Mouse (Mus musculus) intestine, postnatal 0 days (tissue): ENCODE measurements around the gene Zbtb34. TPM values are rescaled to one million over a fixed set of nuclear protein-coding genes. Genes with fewer than 3 reads are reported as not detected.

ENCODE experiments used
- ATAC-seq: fragments of 200-750 bp; cut with Nextera tagmentation; 2 replicates; pipeline ENCODE4 v1.8.0; 2017; ENCODE audit warnings: mild to moderate bottlenecking, moderate TSS enrichment, moderate library complexity
- H3K27ac ChIP-seq: fragments of 300-500 bp; sonication (generic); 2 replicates; pipeline ENCODE4 v1.5.1; 2014; ENCODE audit warnings: mild to moderate bottlenecking, low read depth, low read length, moderate library complexity
- H3K27me3 ChIP-seq: fragments of 300-500 bp; sonication (generic); replicated peaks from 2 replicates; pipeline ENCODE4 v1.6.1; 2014; ENCODE audit warnings: low read length, mixed read lengths; ENCODE audit not compliant: control insufficient read depth, insufficient read depth
- H3K36me3 ChIP-seq: fragments of 300-500 bp; sonication (generic); 2 replicates; pipeline ENCODE4 v1.6.1; 2014; ENCODE audit warnings: mild to moderate bottlenecking, moderate library complexity; ENCODE audit not compliant: control insufficient read depth, insufficient read depth
- H3K4me1 ChIP-seq: fragments of 300-500 bp; sonication (generic); replicated peaks from 2 replicates; pipeline ENCODE4 v1.6.1; 2014; ENCODE audit warnings: antibody characterized with exemption, low read length, mixed read lengths; ENCODE audit not compliant: control insufficient read depth, insufficient read depth
- H3K4me2 ChIP-seq: fragments of 300-500 bp; sonication (generic); replicated peaks from 2 replicates; pipeline ENCODE4 v1.6.1; 2014; ENCODE audit warnings: low read depth, mild to moderate bottlenecking, moderate library complexity
- H3K4me3 ChIP-seq: fragments of 300-500 bp; sonication (generic); 2 replicates; pipeline ENCODE4 v1.5.1; 2014; ENCODE audit warnings: low read depth, low read length
- H3K9ac ChIP-seq: fragments of 300-500 bp; sonication (generic); 2 replicates; pipeline ENCODE4 v1.6.1; 2014; ENCODE audit warnings: mild to moderate bottlenecking, low read depth, low read length
- H3K9me3 ChIP-seq: fragments of 300-500 bp; sonication (generic); 2 replicates; pipeline ENCODE4 v1.6.1; 2016; ENCODE audit warnings: mixed run types; ENCODE audit not compliant: control insufficient read depth
- CTCF ChIP-seq: sonication (generic); IDR thresholded peaks from 2 replicates; pipeline ENCODE4 v1.5.1; 2016; ENCODE audit warnings: low read depth, mild to moderate bottlenecking, control low read depth, antibody characterized with exemption, moderate library complexity
- WGBS: fragments of 180-500 bp; shearing (Covaris S2); extraction: QIAGEN DNeasy Blood & Tissue Kit; methylation state at CpG from one replicate; pipeline ENCODE4 v1.1.7; 2014; 5-methylcytosine and 5-hydroxymethylcytosine counted together
- polyA plus RNA-seq: library from polyadenylated mRNA; unstranded; fragments of >200 nt; fragmentation: Nextera tagmentation; extraction: Ambion mirVana; gene quantifications from 2 replicates; pipeline ENCODE4 v1.2.1, GENCODE M21; 2015

The Zbtb34 gene
- polyA plus RNA-seq, 1 experiment from 2014 or later, result 1.5 TPM

DNA sequence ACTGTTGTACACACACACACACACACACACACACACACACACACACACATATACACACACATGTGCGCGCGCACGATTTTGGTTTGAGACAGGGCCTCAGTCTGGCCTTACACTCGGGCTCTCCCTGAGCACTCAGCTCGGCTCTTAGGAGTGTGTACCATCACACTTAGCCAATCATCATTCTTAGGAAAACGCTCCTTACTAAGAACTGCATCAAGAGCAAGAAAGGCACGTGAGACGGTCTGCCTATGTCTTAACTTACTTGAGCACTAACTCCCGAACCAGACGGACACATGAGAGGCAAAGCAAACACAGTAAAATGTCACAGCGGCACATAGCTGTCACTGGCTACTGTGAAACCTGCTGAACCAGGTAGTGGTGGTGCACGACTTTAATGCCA lies 17.1 kb downstream of the Zbtb34 start:
- Histone ChIP-seq H3K9me3 (no peaks in the 10 kb centered on the region), H3K27ac (no peak overlapping the region), H3K4me2 (no peak overlapping the region), H3K4me3 (no peak overlapping the region), H3K27me3 (no peaks in the 10 kb centered on the region), H3K4me1 (no peaks in the 10 kb centered on the region), H3K36me3 (peaks cover 28% of the 10 kb centered on the region), H3K9ac (no peak overlapping the region)
- no peak for ATAC-seq
- no peak for TF ChIP-seq CTCF
- WGBS, result 75% methylated on average over 13 of the region's 13 CpGs

GRCm38 (mm10) chr2:33412111-33412510 lies 19.0 kb downstream of the Zbtb34 start:
- H3K9ac ChIP-seq, result no peak overlapping the region
- no peaks in the 10 kb centered on the region for H3K27me3 ChIP-seq
- no peak overlapping the region for H3K4me3 ChIP-seq
- 83% methylated on average over 14 of the region's 14 CpGs for WGBS
- no peak overlapping the region for H3K27ac ChIP-seq
- H3K9me3 ChIP-seq, result no peaks in the 10 kb centered on the region
- TF ChIP-seq CTCF, result no peak
- peaks cover 31% of the 10 kb centered on the region for H3K36me3 ChIP-seq
- no peak overlapping the region for H3K4me2 ChIP-seq
- H3K4me1 ChIP-seq, result 0 out of 2 replicates have a peak, but pooled peaks cover 2% of the 10 kb centered on the region
- no peak for ATAC-seq

DNA sequence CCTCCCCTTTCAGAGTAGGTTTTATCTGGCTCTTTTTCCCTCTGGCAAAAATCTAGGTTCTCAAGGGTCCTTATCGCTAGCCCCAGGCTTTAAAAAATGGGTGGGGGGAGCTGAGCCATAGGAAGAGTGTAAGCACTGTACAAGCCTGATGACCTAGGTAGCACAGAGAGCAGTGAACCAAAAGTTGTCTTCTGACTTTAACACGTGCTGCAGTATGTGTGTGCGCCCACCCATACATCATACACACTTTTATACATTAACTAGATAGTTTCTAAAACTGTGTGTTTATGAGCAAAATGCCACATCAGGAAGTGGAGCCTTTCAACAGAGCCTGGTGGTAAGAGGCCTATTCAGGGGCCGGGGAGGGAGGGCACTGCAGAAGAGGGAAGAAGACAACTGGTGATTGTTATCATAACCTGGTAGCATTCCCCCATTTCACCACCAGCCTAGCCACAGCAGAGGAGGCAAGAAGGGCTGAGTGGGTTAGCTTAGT lies 27.6 kb downstream of the Zbtb34 start:
- H3K9ac ChIP-seq, result no peak overlapping the region
- H3K36me3 ChIP-seq, result peaks cover 6% of the 10 kb centered on the region; the same call in 1 of the 2 replicates
- no peak overlapping the region for H3K4me3 ChIP-seq
- no peaks in the 10 kb centered on the region for H3K4me1 ChIP-seq
- no peaks in the 10 kb centered on the region for H3K27me3 ChIP-seq
- WGBS, result 38% methylated on average over 4 of the region's 4 CpGs
- 0 out of 2 replicates have a peak, but pooled peaks have one; percentile 16 for ATAC-seq
- H3K27ac ChIP-seq, result no peak overlapping the region; the same call in 1 of the 2 replicates
- H3K9me3 ChIP-seq, result no peaks in the 10 kb centered on the region
- TF ChIP-seq CTCF, result no peak
- H3K4me2 ChIP-seq, result no peak overlapping the region

DNA sequence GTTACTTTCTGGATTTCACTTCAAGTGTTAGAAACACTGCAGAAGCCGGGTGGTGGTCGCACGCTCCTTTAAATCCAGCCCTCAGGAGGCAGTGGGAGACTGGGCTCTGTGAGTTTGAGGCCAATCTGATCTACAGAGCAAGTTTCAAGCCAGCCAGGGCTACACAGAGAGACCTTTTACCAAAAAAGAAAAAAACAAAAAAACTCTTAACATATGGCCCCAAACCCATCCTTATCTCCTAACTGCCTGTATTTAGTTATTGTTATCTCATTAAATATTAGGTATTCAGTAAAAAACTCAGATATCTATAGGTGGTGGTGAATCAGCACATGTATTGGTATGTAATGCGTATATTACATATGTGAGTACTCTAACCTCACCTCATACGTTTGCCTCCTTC lies 28.5 kb downstream of the Zbtb34 start:
- H3K4me2 ChIP-seq, result no peak overlapping the region
- H3K9me3 ChIP-seq, result no peaks in the 10 kb centered on the region
- H3K4me3 ChIP-seq, result no peak overlapping the region
- no peaks in the 10 kb centered on the region for H3K4me1 ChIP-seq
- no peak overlapping the region for H3K9ac ChIP-seq
- TF ChIP-seq CTCF, result no peak
- peaks cover 3% of the 10 kb centered on the region; the same call in 1 of the 2 replicates for H3K36me3 ChIP-seq
- ATAC-seq, result no peak
- WGBS, result 73% methylated on average over 5 of the region's 5 CpGs
- no peak overlapping the region for H3K27ac ChIP-seq
- no peaks in the 10 kb centered on the region for H3K27me3 ChIP-seq

DNA sequence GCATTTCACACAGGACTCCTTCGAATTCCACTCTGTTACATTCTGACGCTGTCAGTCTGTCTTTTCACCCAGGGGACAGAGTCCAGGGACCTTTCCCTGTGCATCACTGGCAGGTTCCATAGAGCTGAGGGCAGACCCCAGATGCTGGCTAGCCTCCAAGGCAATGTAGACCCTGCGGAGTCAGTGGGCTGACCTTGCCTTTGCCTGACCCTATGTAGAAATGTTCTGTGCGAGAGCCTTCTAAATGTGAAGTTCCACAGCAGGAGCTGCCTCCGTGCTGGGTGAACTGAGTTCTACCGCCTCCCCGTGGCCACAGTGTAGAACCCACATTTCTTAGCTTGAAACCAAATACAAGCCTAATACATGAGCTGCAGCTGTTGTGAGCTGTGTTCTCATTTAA lies 28.9 kb downstream of the Zbtb34 start:
- H3K27me3 ChIP-seq, result no peaks in the 10 kb centered on the region
- WGBS, result 46% methylated on average over 7 of the region's 7 CpGs
- peak; percentile 29; the same call in 1 of the 2 replicates for ATAC-seq
- H3K4me3 ChIP-seq, result no peak overlapping the region
- TF ChIP-seq CTCF, result peak; percentile 88
- H3K9me3 ChIP-seq, result no peaks in the 10 kb centered on the region
- H3K4me1 ChIP-seq, result no peaks in the 10 kb centered on the region
- no peak overlapping the region for H3K27ac ChIP-seq
- no peak overlapping the region for H3K4me2 ChIP-seq
- peaks cover 3% of the 10 kb centered on the region; the same call in 1 of the 2 replicates for H3K36me3 ChIP-seq
- H3K9ac ChIP-seq, result no peak overlapping the region

DNA sequence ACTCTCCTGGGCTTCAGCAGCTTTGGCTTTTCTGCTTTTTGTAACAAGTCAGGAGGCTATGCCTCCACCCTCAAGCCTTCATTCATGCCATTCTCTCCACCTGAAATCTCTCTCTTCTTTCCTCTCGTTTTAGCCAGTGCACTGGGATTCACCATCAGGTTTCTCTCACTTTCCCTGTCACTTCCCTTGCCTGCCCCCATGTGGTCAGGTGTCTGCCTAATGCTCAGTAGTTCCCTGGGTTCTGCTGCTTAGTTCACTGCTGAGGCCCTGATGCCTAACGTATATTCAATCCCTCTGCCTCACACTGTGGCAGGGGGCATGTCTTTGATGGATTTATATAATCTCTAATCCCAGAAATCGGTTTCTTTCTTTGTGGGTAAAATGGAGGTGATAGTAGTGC lies 29.9 kb downstream of the Zbtb34 start:
- ATAC-seq, result no peak
- Histone ChIP-seq H3K4me3 (no peak overlapping the region), H3K9me3 (no peaks in the 10 kb centered on the region), H3K36me3 (peaks cover 3% of the 10 kb centered on the region; the same call in 1 of the 2 replicates), H3K4me2 (no peak overlapping the region), H3K27me3 (no peaks in the 10 kb centered on the region), H3K9ac (no peak overlapping the region), H3K27ac (no peak overlapping the region), H3K4me1 (no peaks in the 10 kb centered on the region)
- 33% methylated on average over 3 of the region's 3 CpGs for WGBS
- TF ChIP-seq CTCF, result peak; percentile 77

DNA sequence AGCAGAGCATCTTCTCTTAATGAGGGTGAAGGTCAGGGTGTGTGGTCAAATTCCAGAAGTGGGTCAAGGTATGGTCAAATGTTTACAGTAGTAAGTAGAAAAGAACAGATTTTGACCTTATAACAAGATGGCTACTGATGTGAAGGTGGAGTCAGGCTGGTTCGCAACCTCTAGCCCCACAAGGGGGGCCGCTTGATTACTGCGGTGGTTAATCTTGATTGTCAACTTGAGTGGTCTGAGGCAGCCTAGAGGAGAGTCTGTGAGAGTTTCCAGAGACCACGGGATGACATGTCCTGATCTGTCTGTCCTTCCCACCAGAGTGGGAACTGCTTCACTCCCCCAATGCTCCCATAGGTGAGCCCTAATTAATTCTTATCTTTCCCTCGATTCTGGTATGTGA lies 30.6 kb downstream of the Zbtb34 start:
- Histone ChIP-seq H3K4me3 (no peak overlapping the region), H3K4me2 (no peak overlapping the region), H3K36me3 (no peaks in the 10 kb centered on the region; the same call in 1 of the 2 replicates), H3K4me1 (no peaks in the 10 kb centered on the region), H3K9ac (no peak overlapping the region), H3K27ac (no peak overlapping the region), H3K9me3 (no peaks in the 10 kb centered on the region), H3K27me3 (no peaks in the 10 kb centered on the region)
- no peak for TF ChIP-seq CTCF
- ATAC-seq, result no peak
- 70% methylated on average over 5 of the region's 5 CpGs for WGBS
